Mouse (Mus musculus) lung, postnatal 10 days (tissue): Measurements from ENCODE around the gene Hnrnpl.
A peak's percentile ranks its signal among the peaks of the same experiment; 100 is the strongest.

ENCODE experiments used
- DNase-seq: peaks from one replicate; pipeline ENCODE4 v3.0.0; 2021

Gene Hnrnpl

GRCm38 (mm10) chr7:28808221-28808941 is at the start of gene Hnrnpl:
Hnrnpl (plus strand) TSS chr7:28808541.
- peak; percentile 87 for DNase-seq

GRCm38 (mm10) chr7:28758623-28759022 is 49.7 kb upstream of the Hnrnpl start:
- no peak for DNase-seq

- DNase-seq: no peak
These were observed 46.4 kb upstream of the Hnrnpl start for GRCm38 (mm10) chr7:28761907-28762306.

GRCm38 (mm10) chr7:28765211-28765610 is 43.1 kb upstream of the Hnrnpl start:
- DNase-seq: no peak

- peak; percentile 99 for DNase-seq
These were observed 42.0 kb upstream of the Hnrnpl start, which contains the start of gene Sirt2 for GRCm38 (mm10) chr7:28766173-28766879. Sirt2 (plus strand) TSS chr7:28766735.

GRCm38 (mm10) chr7:28766910-28767309 is 41.4 kb upstream of the Hnrnpl start:
- DNase-seq: no peak

GRCm38 (mm10) chr7:28767462-28767965 is 40.8 kb upstream of the Hnrnpl start, which contains the start of gene Nfkbib:
Nfkbib (minus strand) TSS chr7:28767512.
- DNase-seq: no peak

GRCm38 (mm10) chr7:28769414-28769958 is 38.9 kb upstream of the Hnrnpl start:
- no peak for DNase-seq

GRCm38 (mm10) chr7:28770309-28770708 is 38.0 kb upstream of the Hnrnpl start:
- no peak for DNase-seq

- peak; percentile 50 for DNase-seq
These were observed 36.5 kb upstream of the Hnrnpl start for GRCm38 (mm10) chr7:28771867-28772266.

GRCm38 (mm10) chr7:28773163-28773562 is 35.2 kb upstream of the Hnrnpl start:
- DNase-seq: no peak

GRCm38 (mm10) chr7:28774164-28774563 is 34.2 kb upstream of the Hnrnpl start:
- DNase-seq: no peak

GRCm38 (mm10) chr7:28775129-28775528 is 33.2 kb upstream of the Hnrnpl start:
- no peak for DNase-seq

GRCm38 (mm10) chr7:28778825-28779224 is 29.5 kb upstream of the Hnrnpl start:
- no peak for DNase-seq

GRCm38 (mm10) chr7:28780067-28780658 is 28.2 kb upstream of the Hnrnpl start:
- peak; percentile 94 for DNase-seq

GRCm38 (mm10) chr7:28780857-28781256 is 27.5 kb upstream of the Hnrnpl start:
- DNase-seq: no peak

GRCm38 (mm10) chr7:28781261-28781663 is 27.1 kb upstream of the Hnrnpl start:
- DNase-seq: no peak

GRCm38 (mm10) chr7:28785161-28785560 is 23.2 kb upstream of the Hnrnpl start:
- DNase-seq: no peak

- DNase-seq: no peak
These were observed 20.5 kb upstream of the Hnrnpl start for GRCm38 (mm10) chr7:28787884-28788283.

GRCm38 (mm10) chr7:28788307-28789195 is 19.8 kb upstream of the Hnrnpl start, which contains the start of gene Rinl:
Rinl (plus strand) TSS chr7:28788969.
- no peak for DNase-seq

- no peak for DNase-seq
These were observed 19.1 kb upstream of the Hnrnpl start for GRCm38 (mm10) chr7:28789235-28789634.
